Mouse (Mus musculus) small intestine, adult 2 months (tissue): ENCODE data around the gene Slc38a6. TPM values are rescaled to one million over a fixed set of nuclear protein-coding genes. Genes with fewer than 3 reads are reported as not detected.

Experiments
- H3K27ac ChIP-seq: fragments of 200-500 bp; 2 replicates; pipeline ENCODE4 v1.5.1; 2012; ENCODE audit warnings: low read depth, low read length, control low read depth, inconsistent platforms; ENCODE audit not compliant: insufficient read depth
- H3K27me3 ChIP-seq: fragments of 200-500 bp; 2 replicates; pipeline ENCODE4 v1.6.1; 2012; ENCODE audit warnings: mild to moderate bottlenecking, moderate library complexity, low read length, inconsistent platforms; ENCODE audit not compliant: control insufficient read depth, insufficient read depth
- H3K36me3 ChIP-seq: fragments of 200-500 bp; 2 replicates; pipeline ENCODE4 v1.6.1; 2012; ENCODE audit warnings: mild to moderate bottlenecking, low read length, control low read depth, inconsistent platforms; ENCODE audit not compliant: control insufficient read depth, insufficient read depth
- H3K4me1 ChIP-seq: fragments of 200-500 bp; 2 replicates; pipeline ENCODE4 v1.6.1; 2012; ENCODE audit warnings: low read length, inconsistent platforms, mixed read lengths; ENCODE audit not compliant: control insufficient read depth, insufficient read depth, insufficient read length
- H3K4me3 ChIP-seq: fragments of 200-500 bp; 2 replicates; pipeline ENCODE4 v1.5.1; 2012; ENCODE audit warnings: low read depth, mild to moderate bottlenecking, control low read depth, inconsistent platforms, low read length, moderate library complexity
- CTCF ChIP-seq: fragments of 200-500 bp; IDR thresholded peaks from 2 replicates; pipeline ENCODE4 v1.5.1; 2012; ENCODE audit warnings: low read depth, mild to moderate bottlenecking, control low read depth, inconsistent platforms, low read length, moderate library complexity, mixed read lengths; ENCODE audit not compliant: insufficient replicate concordance, insufficient read length; ENCODE audit errors: extremely low read depth
- POLR2A ChIP-seq: fragments of 200-500 bp; IDR thresholded peaks from 2 replicates; pipeline ENCODE4 v1.6.1; 2012; ENCODE audit warnings: low read depth, mild to moderate bottlenecking, control low read depth, inconsistent platforms, low read length, moderate library complexity
- WGBS: fragments of 180-500 bp; shearing (Covaris S2); methylation state at CpG from one replicate; pipeline ENCODE4 v1.1.7; 2018; 5-methylcytosine and 5-hydroxymethylcytosine counted together
- polyA plus RNA-seq: library from polyadenylated mRNA; depleted of rRNA; stranded (reverse); fragments of >200 nt; gene quantifications from 2 replicates; pipeline ENCODE4 v1.2.3, GENCODE M21; 2012; rRNA removed

Slc38a6 gene
- 3.8 and 13.6 TPM in 2 replicates for polyA plus RNA-seq

DNA sequence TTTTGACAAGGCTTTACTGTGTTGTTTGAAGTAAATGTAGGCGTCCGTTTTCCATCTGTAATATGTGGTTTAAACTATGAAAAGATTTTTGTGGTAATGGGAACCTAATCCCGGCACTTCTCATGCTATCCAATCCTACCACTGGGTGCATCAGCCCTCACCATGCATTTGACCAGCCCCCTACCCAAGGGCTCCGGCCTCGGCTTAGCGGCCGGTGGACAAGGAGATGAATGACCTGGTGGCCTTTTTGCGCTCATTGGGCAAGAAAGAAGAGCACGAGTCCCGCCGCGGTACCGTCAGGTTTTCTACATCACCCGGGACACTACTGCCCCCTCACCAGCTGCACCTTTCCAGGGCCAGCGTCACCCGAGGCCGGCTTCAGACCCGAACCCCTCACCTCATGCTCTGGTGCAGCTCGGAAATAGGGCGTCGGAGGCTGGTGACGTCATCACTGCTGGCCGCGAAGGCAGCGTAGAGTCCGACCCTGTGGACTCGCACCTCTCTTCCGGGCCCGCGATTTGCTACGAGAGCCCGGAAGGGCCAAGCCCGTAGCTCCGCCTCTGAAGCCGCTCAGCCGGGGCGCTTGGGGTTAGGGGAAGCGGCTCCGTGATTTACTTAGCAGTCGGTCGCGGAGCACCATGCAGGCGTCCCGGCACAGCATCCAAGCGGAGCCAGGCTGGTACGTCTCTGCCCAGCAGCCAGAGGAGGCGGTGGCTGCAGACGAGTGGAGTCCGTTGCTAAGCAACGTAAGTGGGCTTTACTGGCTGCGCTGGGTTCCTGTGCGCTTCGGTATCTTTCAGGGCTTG is at the start of gene Slc38a6, which contains the start of gene Trmt5:
Gene Slc38a6, plus strand, starts transcription at position 493 of the 806 bp plus-strand sequence.
Gene Trmt5, minus strand, starts transcription at position 424 of the 806 bp plus-strand sequence.
- peak within 1 kb of the TSS; percentile 25 for H3K27ac ChIP-seq
- H3K27me3 ChIP-seq = no peaks in the 10 kb centered on the region
- peaks cover 3% of the 10 kb centered on the region for H3K36me3 ChIP-seq
- peaks cover 1% of the 10 kb centered on the region; the same call in 1 of the 2 replicates for H3K4me1 ChIP-seq
- peak within 1 kb of the TSS; percentile 78 for H3K4me3 ChIP-seq
- WGBS = under 1% methylated on average over 53 of the region's 53 CpGs
- TF ChIP-seq POLR2A (peak; percentile 57; the same call in 1 of the 2 replicates), CTCF (0 out of 2 replicates have a peak, but pooled peaks have one; percentile 7)

- no peaks in the 10 kb centered on the region for H3K4me1 ChIP-seq
- TF ChIP-seq CTCF (no peak), POLR2A (no peak)
- no peaks in the 10 kb centered on the region for H3K36me3 ChIP-seq
- no peaks in the 10 kb centered on the region for H3K27me3 ChIP-seq
- H3K27ac ChIP-seq = no peak overlapping the region
- WGBS = 78% methylated on average over 10 of the region's 10 CpGs
- no peak overlapping the region for H3K4me3 ChIP-seq
These were observed 44.6 kb upstream of the Slc38a6 start for GRCm38 (mm10) chr12:73241960-73242359.

GRCm38 (mm10) chr12:73245687-73246086 is 40.9 kb upstream of the Slc38a6 start:
- Histone ChIP-seq H3K4me1 (no peaks in the 10 kb centered on the region), H3K4me3 (no peak overlapping the region), H3K36me3 (no peaks in the 10 kb centered on the region), H3K27me3 (no peaks in the 10 kb centered on the region), H3K27ac (no peak overlapping the region)
- WGBS = 75% methylated on average over 5 of the region's 5 CpGs
- no peak for TF ChIP-seq CTCF
- TF ChIP-seq POLR2A = no peak

- Histone ChIP-seq H3K4me1 (no peaks in the 10 kb centered on the region), H3K27ac (no peak overlapping the region), H3K36me3 (no peaks in the 10 kb centered on the region), H3K4me3 (no peak overlapping the region), H3K27me3 (no peaks in the 10 kb centered on the region)
- WGBS = 71% methylated on average over 2 of the region's 2 CpGs
- TF ChIP-seq POLR2A (no peak), CTCF (no peak)
These were observed 31.6 kb upstream of the Slc38a6 start for GRCm38 (mm10) chr12:73255006-73255405.

DNA sequence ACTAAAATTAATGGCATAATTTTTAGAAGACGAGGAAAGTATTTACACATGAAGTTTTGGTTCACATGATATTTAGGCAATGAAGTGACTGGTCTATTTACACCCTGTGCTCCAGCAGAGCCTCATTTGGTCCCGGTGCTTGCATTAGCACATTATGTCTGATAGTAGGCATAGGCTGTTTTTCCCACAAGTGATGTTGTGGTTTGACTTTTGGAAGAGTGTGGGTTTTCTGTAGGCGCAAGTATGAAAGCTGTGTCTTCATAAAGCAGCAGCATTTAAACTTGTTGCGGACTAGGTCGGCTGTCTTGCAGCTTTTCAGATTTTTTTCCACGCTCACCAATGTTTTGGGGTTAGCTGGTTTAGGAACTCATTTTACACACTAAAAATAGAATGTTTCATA is 27.3 kb upstream of the Slc38a6 start:
- H3K36me3 ChIP-seq = no peaks in the 10 kb centered on the region
- H3K27ac ChIP-seq = no peak overlapping the region
- H3K27me3 ChIP-seq = no peaks in the 10 kb centered on the region
- TF ChIP-seq POLR2A = no peak
- TF ChIP-seq CTCF = no peak
- no peaks in the 10 kb centered on the region for H3K4me1 ChIP-seq
- H3K4me3 ChIP-seq = no peak overlapping the region
- 92% methylated on average over 6 of the region's 6 CpGs for WGBS

DNA sequence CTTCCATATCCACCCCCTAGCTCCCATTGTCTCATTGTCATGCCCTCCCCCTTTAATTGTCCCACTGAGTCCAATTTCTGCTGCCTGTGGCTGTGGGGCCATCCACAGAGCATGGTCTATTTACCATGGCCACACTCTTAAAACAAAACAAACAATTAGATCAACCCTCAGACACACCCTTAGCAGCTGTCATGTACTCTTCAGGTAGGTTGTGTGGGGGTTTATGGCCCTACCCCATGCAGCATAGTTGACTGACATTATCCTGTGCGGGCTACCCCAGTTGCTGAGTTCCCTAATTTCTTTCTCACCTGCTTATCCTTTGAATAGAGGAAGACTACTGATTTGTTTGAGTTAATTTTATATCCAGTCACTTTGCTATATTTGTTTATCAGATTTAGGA is 26.2 kb upstream of the Slc38a6 start:
- TF ChIP-seq POLR2A = no peak
- no peak for TF ChIP-seq CTCF

DNA sequence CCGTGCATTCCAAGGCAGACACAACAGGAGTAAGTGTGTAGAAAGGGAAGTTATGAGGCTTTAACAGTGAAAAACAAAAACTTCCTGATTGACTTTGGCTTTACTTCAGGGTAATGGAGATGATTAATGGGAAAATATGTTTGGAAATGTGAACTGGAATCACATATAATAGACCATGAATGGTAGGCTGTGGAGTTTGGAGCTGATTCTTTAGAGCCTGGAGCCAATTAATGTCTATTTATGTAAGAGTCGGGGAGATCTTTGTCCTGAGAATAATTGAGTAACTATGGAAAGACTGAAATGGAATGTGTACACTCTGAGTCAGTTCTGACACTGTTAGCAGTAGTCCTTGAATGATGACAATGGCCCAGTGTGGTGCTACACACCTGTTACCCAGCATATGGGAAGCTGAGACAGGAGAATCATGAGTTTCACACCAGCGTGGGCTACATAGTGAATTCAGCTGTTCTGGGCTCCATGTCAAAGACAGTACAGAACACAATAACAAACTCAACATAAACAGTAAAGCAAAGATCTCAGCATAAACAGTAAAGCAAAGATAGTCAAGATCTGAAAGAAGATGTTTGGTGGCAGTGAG is 21.1 kb upstream of the Slc38a6 start:
- H3K27me3 ChIP-seq = no peaks in the 10 kb centered on the region

More for the DNA sequence above, 26.2 kb upstream of the Slc38a6 start:
- H3K27me3 ChIP-seq = no peaks in the 10 kb centered on the region
- no peak overlapping the region for H3K4me3 ChIP-seq
- no peak overlapping the region for H3K27ac ChIP-seq
- 94% methylated on average over 1 of the region's 1 CpGs for whole genome bisulfite sequencing
- H3K36me3 ChIP-seq = no peaks in the 10 kb centered on the region
- no peaks in the 10 kb centered on the region for H3K4me1 ChIP-seq

More for the DNA sequence above, 21.1 kb upstream of the Slc38a6 start:
- H3K36me3 ChIP-seq = no peaks in the 10 kb centered on the region
- WGBS = 76% methylated on average over 3 of the region's 3 CpGs
- no peak overlapping the region for H3K4me3 ChIP-seq
- H3K27ac ChIP-seq = no peak overlapping the region
- no peaks in the 10 kb centered on the region for H3K4me1 ChIP-seq
- TF ChIP-seq CTCF (no peak), POLR2A (no peak)
